Mouse (Mus musculus): ENCODE results near the gene 6430571L13Rik.

DNA sequence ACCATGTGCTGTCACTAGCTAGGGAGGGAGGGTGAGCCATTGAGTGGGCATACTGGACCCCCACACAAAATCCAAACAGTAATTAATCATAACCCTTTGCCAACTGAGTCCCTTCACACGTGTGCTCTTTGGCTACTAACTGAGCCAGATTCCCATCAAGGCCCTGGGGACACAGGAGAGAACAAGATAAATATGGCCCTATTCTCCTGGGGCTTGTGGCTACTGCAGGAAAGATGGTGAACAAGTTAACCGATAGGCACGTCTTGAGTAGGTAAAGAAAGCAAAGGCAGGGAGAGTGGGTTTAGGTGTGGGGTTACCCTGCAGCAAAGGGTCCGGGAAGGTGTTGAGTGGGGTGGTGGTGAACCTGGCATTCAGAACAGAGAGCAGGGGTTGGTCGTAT lies 36.5 kb upstream of the 6430571L13Rik start:
- TF ChIP-seq E2F4 (IDR thresholded peaks at IDR 0.05; ENCODE audit: borderline replicate concordance, low read depth, low read length) (no peak), RAD21 (IDR thresholded peaks at IDR 0.05; ENCODE audit: low read depth, low read length) (no peak), CTCF (IDR thresholded peaks at IDR 0.05 in 2 of 3, conservative IDR thresholded peaks at IDR 0.05 in 1 of 3; ENCODE audit: control insufficient read depth in 1 of 3, insufficient read depth in 1 of 3, low read depth in 2 of 3, low read length in 3 of 3, poor library complexity in 1 of 3, severe bottlenecking in 1 of 3) (no peak)
